Mouse (Mus musculus) midbrain, embryonic 11.5 days (tissue): Measurements from ENCODE around the gene Heatr4. TPM values are rescaled to one million over a fixed set of nuclear protein-coding genes. Genes with fewer than 3 reads are reported as not detected.

Experiments
- ATAC-seq: fragments of 200-750 bp; cut with Nextera tagmentation; 2 replicates; pipeline ENCODE4 v1.8.0; 2017; ENCODE audit warnings: moderate TSS enrichment, moderate library complexity; ENCODE audit not compliant: low FRiP score
- DNase-seq: peaks from one replicate; pipeline ENCODE4 v3.0.0; 2015; ENCODE audit warnings: low spot score; ENCODE audit errors: missing footprints
- H3K27ac ChIP-seq: fragments of 300-500 bp; sonication (generic); 2 replicates; pipeline ENCODE4 v1.5.1; 2014; ENCODE audit warnings: low read depth, low read length
- H3K27me3 ChIP-seq: fragments of 300-500 bp; sonication (generic); 2 replicates; pipeline ENCODE4 v1.6.1; 2014; ENCODE audit warnings: mild to moderate bottlenecking, low read length, moderate library complexity, mixed read lengths; ENCODE audit not compliant: control insufficient read depth, insufficient read depth
- H3K36me3 ChIP-seq: fragments of 300-500 bp; sonication (generic); 2 replicates; pipeline ENCODE4 v1.6.1; 2014; ENCODE audit warnings: mild to moderate bottlenecking, low read length, moderate library complexity, mixed read lengths; ENCODE audit not compliant: control insufficient read depth, insufficient read depth
- H3K4me1 ChIP-seq: fragments of 300-500 bp; sonication (generic); 2 replicates; pipeline ENCODE4 v1.6.1; 2014; ENCODE audit warnings: low read length; ENCODE audit not compliant: control insufficient read depth, insufficient read depth
- H3K4me2 ChIP-seq: fragments of 300-500 bp; sonication (generic); 2 replicates; pipeline ENCODE4 v1.6.1; 2014; ENCODE audit warnings: mild to moderate bottlenecking, moderate library complexity
- H3K4me3 ChIP-seq: fragments of 300-500 bp; sonication (generic); 2 replicates; pipeline ENCODE4 v1.5.1; 2014; ENCODE audit warnings: low read depth, low read length
- H3K9ac ChIP-seq: fragments of 300-500 bp; sonication (generic); 2 replicates; pipeline ENCODE4 v1.6.1; 2014; ENCODE audit warnings: low read length
- H3K9me3 ChIP-seq: fragments of 300-500 bp; sonication (generic); 2 replicates; pipeline ENCODE4 v1.6.1; 2016; ENCODE audit warnings: low read length; ENCODE audit not compliant: control insufficient read depth
- WGBS: fragments of 180-500 bp; shearing (Covaris S2); extraction: QIAGEN DNeasy Blood & Tissue Kit; methylation state at CpG from one replicate; pipeline ENCODE4 v1.1.7; 2014; 5-methylcytosine and 5-hydroxymethylcytosine counted together
- polyA plus RNA-seq: library from polyadenylated mRNA; unstranded; fragments of >200 nt; fragmentation: Nextera tagmentation; extraction: Ambion mirVana; gene quantifications from 2 replicates; pipeline ENCODE4 v1.2.1, GENCODE M21; 2014

Gene Heatr4
- polyA plus RNA-seq, 1 experiment from 2014 or later: not detected

GRCm38 (mm10) chr12:83927747-83928146 lies 56.9 kb downstream of the Heatr4 start:
- H3K4me2 ChIP-seq: no peak overlapping the region
- H3K36me3 ChIP-seq: no peaks in the 10 kb centered on the region
- H3K9me3 ChIP-seq: no peaks in the 10 kb centered on the region
- 85% methylated on average over 4 of the region's 4 CpGs for WGBS
- H3K27ac ChIP-seq: no peak overlapping the region
- H3K27me3 ChIP-seq: no peaks in the 10 kb centered on the region
- H3K4me3 ChIP-seq: no peak overlapping the region
- H3K4me1 ChIP-seq: peaks cover 6% of the 10 kb centered on the region; the same call in 1 of the 2 replicates
- ATAC-seq (no peak), DNase-seq (no peak)
- no peak overlapping the region for H3K9ac ChIP-seq

GRCm38 (mm10) chr12:83926061-83926460 lies 58.6 kb downstream of the Heatr4 start:
- H3K36me3 ChIP-seq: no peaks in the 10 kb centered on the region
- H3K27ac ChIP-seq: no peak overlapping the region
- no peak overlapping the region for H3K4me3 ChIP-seq
- H3K4me2 ChIP-seq: no peak overlapping the region
- 92% methylated on average over 2 of the region's 2 CpGs for WGBS
- H3K27me3 ChIP-seq: no peaks in the 10 kb centered on the region
- ATAC-seq (no peak), DNase-seq (no peak)
- no peak overlapping the region for H3K9ac ChIP-seq
- H3K4me1 ChIP-seq: peaks cover 6% of the 10 kb centered on the region; the same call in 1 of the 2 replicates
- no peaks in the 10 kb centered on the region for H3K9me3 ChIP-seq

GRCm38 (mm10) chr12:83925160-83925703 lies 59.4 kb downstream of the Heatr4 start:
- no peaks in the 10 kb centered on the region for H3K9me3 ChIP-seq
- no peak overlapping the region for H3K27ac ChIP-seq
- no peak overlapping the region for H3K9ac ChIP-seq
- DNase-seq (no peak), ATAC-seq (no peak)
- WGBS: 61% methylated on average over 7 of the region's 7 CpGs
- no peak overlapping the region for H3K4me3 ChIP-seq
- H3K4me2 ChIP-seq: no peak overlapping the region
- peaks cover 6% of the 10 kb centered on the region; the same call in 1 of the 2 replicates for H3K4me1 ChIP-seq
- no peaks in the 10 kb centered on the region for H3K36me3 ChIP-seq
- H3K27me3 ChIP-seq: no peaks in the 10 kb centered on the region

GRCm38 (mm10) chr12:83924332-83924731 lies 60.3 kb downstream of the Heatr4 start:
- WGBS: 56% methylated on average over 3 of the region's 3 CpGs
- no peak overlapping the region for H3K27ac ChIP-seq

GRCm38 (mm10) chr12:83923486-83923859 lies 61.2 kb downstream of the Heatr4 start:
- no peak overlapping the region for H3K4me2 ChIP-seq
- H3K4me3 ChIP-seq: no peak overlapping the region
- no peak for DNase-seq
- no peaks in the 10 kb centered on the region for H3K27me3 ChIP-seq
- H3K9ac ChIP-seq: peak overlapping the region; percentile 71; the same call in 1 of the 2 replicates
- no peaks in the 10 kb centered on the region for H3K36me3 ChIP-seq
- peaks cover 6% of the 10 kb centered on the region; the same call in 1 of the 2 replicates for H3K4me1 ChIP-seq
- 93% methylated on average over 1 of the region's 1 CpGs for WGBS
- no peak overlapping the region for H3K27ac ChIP-seq
- no peak for ATAC-seq
- H3K9me3 ChIP-seq: no peaks in the 10 kb centered on the region

More at GRCm38 (mm10) chr12:83924332-83924731, 60.3 kb downstream of the Heatr4 start:
- ATAC-seq: no peak
- H3K27me3 ChIP-seq: no peaks in the 10 kb centered on the region
- DNase-seq: no peak
- no peak overlapping the region for H3K4me3 ChIP-seq
- no peak overlapping the region for H3K4me2 ChIP-seq
- no peak overlapping the region for H3K9ac ChIP-seq
- no peaks in the 10 kb centered on the region for H3K36me3 ChIP-seq
- no peaks in the 10 kb centered on the region for H3K9me3 ChIP-seq
- peaks cover 6% of the 10 kb centered on the region; the same call in 1 of the 2 replicates for H3K4me1 ChIP-seq

GRCm38 (mm10) chr12:83922724-83923485 lies 61.7 kb downstream of the Heatr4 start:
- Histone ChIP-seq H3K4me3 (peak overlapping the region; percentile 95), H3K4me1 (peaks cover 6% of the 10 kb centered on the region; the same call in 1 of the 2 replicates), H3K9me3 (no peaks in the 10 kb centered on the region), H3K4me2 (peak overlapping the region; percentile 50), H3K27ac (no peak overlapping the region), H3K27me3 (no peaks in the 10 kb centered on the region), H3K36me3 (no peaks in the 10 kb centered on the region), H3K9ac (peak overlapping the region; percentile 71)
- DNase-seq: peak; percentile 87
- no peak for ATAC-seq
- 43% methylated on average over 8 of the region's 8 CpGs for WGBS

GRCm38 (mm10) chr12:83921535-83922381 lies 62.9 kb downstream of the Heatr4 start, which contains the start of gene Numb:
Gene Numb, minus strand, starts transcription at chr12:83921934.
- H3K4me2 ChIP-seq: peak within 1 kb of the TSS; percentile 76
- peak within 1 kb of the TSS; percentile 95 for H3K4me3 ChIP-seq
- no peaks in the 10 kb centered on the region for H3K9me3 ChIP-seq
- peak; percentile 99 for DNase-seq
- no peaks in the 10 kb centered on the region for H3K27me3 ChIP-seq
- peak within 1 kb of the TSS; percentile 71 for H3K27ac ChIP-seq
- peak within 1 kb of the TSS; percentile 90 for H3K9ac ChIP-seq
- ATAC-seq: peak; percentile 100
- H3K4me1 ChIP-seq: peaks cover 6% of the 10 kb centered on the region; the same call in 1 of the 2 replicates
- WGBS: under 1% methylated on average over 59 of the region's 63 CpGs
- no peaks in the 10 kb centered on the region for H3K36me3 ChIP-seq

GRCm38 (mm10) chr12:83920721-83921441 lies 63.8 kb downstream of the Heatr4 start:
- peak; percentile 94 for DNase-seq
- Histone ChIP-seq H3K9me3 (no peaks in the 10 kb centered on the region), H3K4me1 (peaks cover 6% of the 10 kb centered on the region; the same call in 1 of the 2 replicates), H3K27ac (peak overlapping the region; percentile 71), H3K36me3 (no peaks in the 10 kb centered on the region), H3K27me3 (no peaks in the 10 kb centered on the region), H3K4me3 (peak overlapping the region; percentile 95), H3K9ac (peak overlapping the region; percentile 90), H3K4me2 (peak overlapping the region; percentile 76)
- 1% methylated on average over 31 of the region's 31 CpGs for WGBS
- no peak for ATAC-seq
